In the genomic region with DNA sequence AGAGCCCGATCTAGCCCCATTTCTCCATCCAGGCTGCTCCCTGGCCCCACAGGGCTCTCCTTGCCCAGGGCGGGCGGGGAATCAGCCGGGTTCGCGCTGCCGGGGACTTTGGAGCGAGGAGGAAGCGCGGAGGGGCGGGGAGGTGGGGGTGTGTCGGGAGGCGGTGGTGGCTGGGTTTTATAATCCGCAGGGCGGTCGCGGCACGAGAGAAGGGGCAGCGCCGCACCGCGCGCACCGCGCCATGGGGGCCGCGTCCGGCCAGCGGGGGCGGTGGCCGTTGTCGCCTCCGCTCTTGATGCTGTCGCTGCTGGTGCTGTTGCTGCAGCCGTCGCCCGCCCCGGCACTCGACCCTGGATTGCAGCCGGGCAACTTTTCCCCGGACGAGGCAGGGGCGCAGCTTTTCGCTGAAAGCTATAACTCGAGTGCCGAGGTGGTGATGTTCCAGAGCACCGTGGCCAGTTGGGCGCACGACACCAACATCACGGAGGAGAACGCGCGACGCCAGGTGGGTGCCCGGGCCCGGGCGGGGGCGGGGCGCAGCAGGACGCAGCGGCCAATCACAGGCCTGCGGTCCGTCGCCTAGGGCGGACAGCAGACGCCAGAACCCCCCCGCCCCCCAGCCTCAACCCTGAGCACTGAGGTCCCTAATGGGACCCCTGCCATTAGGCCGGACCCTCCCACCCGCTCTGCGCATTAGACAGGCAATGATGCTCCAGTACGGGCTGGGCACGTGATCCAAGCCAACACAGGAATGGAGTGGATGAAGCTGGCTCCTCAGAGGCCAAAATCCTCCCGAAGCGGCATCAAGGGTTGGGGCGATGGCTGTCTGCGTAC, we compare ENCODE assay signal across 8 mouse cellular contexts. TPM values are rescaled to one million over a fixed set of nuclear protein-coding genes. Genes with fewer than 3 reads are reported as not detected.
A peak's percentile ranks its signal among the peaks of the same experiment; 100 is the strongest.
DNase-seq lines count a peak whose midpoint lies in the region; ATAC-seq and TF ChIP-seq lines count a peak whose summit lies in the region.

Gene Ace (plus strand): TSS at position 205 of the 834 bp plus-strand sequence.

- TF ChIP-seq CTCF in bone marrow macrophage, adult 2 months (IDR thresholded peaks at IDR 0.05; ENCODE audit: low read depth, low read length) = no peak

- peak within 1 kb of the TSS; percentile 60 for H3K4me3 ChIP-seq in bone marrow macrophage, adult 2 months (ENCODE audit: insufficient read depth, low read length)
- peak within 1 kb of the TSS; percentile 56 for H3K4me3 ChIP-seq in intestine, embryonic 14.5 days (ENCODE audit: low read depth, low read length)
- H3K4me3 ChIP-seq in liver, embryonic 13.5 days (replicated peaks) = peak within 1 kb of the TSS; percentile 49

- no peaks in the 10 kb centered on the region for H3K4me1 ChIP-seq in bone marrow macrophage, adult 2 months (ENCODE audit: control insufficient read depth, insufficient read depth, low read length)
- H3K4me1 ChIP-seq in intestine, embryonic 14.5 days (replicated peaks; ENCODE audit: control insufficient read depth, insufficient read depth, low read length) = 0 out of 2 replicates have a peak, but pooled peaks cover 10% of the 10 kb centered on the region
- peaks cover 4% of the 10 kb centered on the region; the same call in 1 of the 2 replicates for H3K4me1 ChIP-seq in liver, embryonic 13.5 days (replicated peaks)

- H3K36me3 ChIP-seq in intestine, embryonic 14.5 days (ENCODE audit: control insufficient read depth, insufficient read depth, low read length) = no peaks in the 10 kb centered on the region
- no peaks in the 10 kb centered on the region for H3K36me3 ChIP-seq in liver, embryonic 13.5 days

- TF ChIP-seq POLR2A in bone marrow macrophage, adult 2 months (IDR thresholded peaks at IDR 0.05; ENCODE audit: borderline replicate concordance, low read depth, low read length) = no peak

- H3K9me3 ChIP-seq in intestine, embryonic 14.5 days (ENCODE audit: control insufficient read depth, low read length) = no peaks in the 10 kb centered on the region
- H3K9me3 ChIP-seq in liver, embryonic 13.5 days (replicated peaks) = no peaks in the 10 kb centered on the region

- intact Hi-C loops in gastrocnemius, postnatal 36 days (cut with DNase I) = loop anchor here (2.0 kb wide), 1 partner anchor 39 kb away; no protein-coding TSS in a partner anchor

- under 1% methylated on average over 69 of the region's 76 CpGs for WGBS in intestine, embryonic 14.5 days
- WGBS in liver, embryonic 13.5 days (ENCODE audit: insufficient replicate concordance) = 2% methylated on average over 61 of the region's 76 CpGs

- H3K27ac ChIP-seq in bone marrow macrophage, adult 2 months (ENCODE audit: insufficient read depth, low read depth, low read length) = no peak within 1 kb of the TSS
- no peak within 1 kb of the TSS for H3K27ac ChIP-seq in intestine, embryonic 14.5 days (ENCODE audit: low read depth)
- H3K27ac ChIP-seq in liver, embryonic 13.5 days = no peak within 1 kb of the TSS

- peak within 1 kb of the TSS; percentile 27 for H3K9ac ChIP-seq in intestine, embryonic 14.5 days (ENCODE audit: low read length)
- H3K9ac ChIP-seq in liver, embryonic 13.5 days = no peak within 1 kb of the TSS

- ATAC-seq in intestine, embryonic 14.5 days (replicated peaks; ENCODE audit: low FRiP score, low TSS enrichment, low read depth) = peak; percentile 55
- no peak for ATAC-seq in liver, embryonic 13.5 days (ENCODE audit: low read depth)

- DNase-seq in cerebellum, postnatal 36 days = peak; percentile 13 to 37
- no peak for DNase-seq in cerebellum, adult 9-10 months
- peak; percentile 34 to 59 for DNase-seq in gastrocnemius, postnatal 36 days
- peak; percentile 69 for DNase-seq in intestine, embryonic 14.5 days (ENCODE audit: low spot score)
- no peak for DNase-seq in liver, embryonic 13.5 days
- DNase-seq in neural tube, embryonic 10.5 days (ENCODE audit: extremely low spot score, low spot score) = peak; percentile 48
- DNase-seq in Muller cell, postnatal 12 days (ENCODE audit: inconsistent ontology term) = no peak

- peak within 1 kb of the TSS; percentile 100 for H3K4me2 ChIP-seq in intestine, embryonic 14.5 days (ENCODE audit: low read length)
- H3K4me2 ChIP-seq in liver, embryonic 13.5 days = peak within 1 kb of the TSS; percentile 68

- peaks cover 44% of the 10 kb centered on the region for H3K27me3 ChIP-seq in intestine, embryonic 14.5 days (replicated peaks; ENCODE audit: control insufficient read depth, insufficient read depth, low read length)
- H3K27me3 ChIP-seq in liver, embryonic 13.5 days = peaks cover 73% of the 10 kb centered on the region

RNA-seq across cellular contexts. Expression of gene Ace, which starts in this region (rescaled TPM):
- 0.27 and 0.88 TPM in 2 replicates for polyA plus RNA-seq in bone marrow macrophage, adult 2 months (2012; ENCODE audit: insufficient read depth, insufficient read length, missing spikeins)
- total RNA-seq in gastrocnemius, postnatal 36 days (2021) = 10 to 100 TPM; 24.1 to 34.8 TPM
- 1.4 TPM in 2 replicates for polyA plus RNA-seq in intestine, embryonic 14.5 days (2014; fragmentation: Nextera tagmentation; extraction: Ambion mirVana)
- polyA plus RNA-seq in liver, embryonic 13.5 days (2015; fragmentation: Nextera tagmentation; extraction: Ambion mirVana) = 0.02 and 0.05 TPM in 2 replicates

Comparison
In these comparisons a context has a peak if more than half of its experiments do, and no peak if none do; other contexts are left out.
1. DNase-seq: peak in cerebellum, postnatal 36 days (2 of 2), gastrocnemius, postnatal 36 days (2 of 2), intestine, embryonic 14.5 days (single experiment) and neural tube, embryonic 10.5 days (single experiment); none in cerebellum, adult 9-10 months (single experiment), liver, embryonic 13.5 days (single experiment) and Muller cell, postnatal 12 days (single experiment).
2. Peak in every context shown above with its lines, with median percentiles within 50 percentile points of each other: H3K4me3 ChIP-seq.